8 mouse cellular contexts compared by ENCODE assay signal in genomic region chr8:4612932-4613853, GRCm38 (mm10). TPM values are rescaled to one million over a fixed set of nuclear protein-coding genes. Genes with fewer than 3 reads are reported as not detected.
DNase-seq lines count a peak whose midpoint lies in the region; ATAC-seq and TF ChIP-seq lines count a peak whose summit lies in the region.

TSS of gene Zfp958 (plus strand) at chr8:4613167.

- no peaks in the 10 kb centered on the region for H3K27me3 ChIP-seq in MEL (ENCODE audit: control insufficient read depth in 1 of 2, insufficient read depth in 2 of 2, low read length in 2 of 2)
- no peaks in the 10 kb centered on the region for H3K27me3 ChIP-seq in cerebellum, adult 2 months (ENCODE audit: control insufficient read depth, insufficient read depth, low read length)
- H3K27me3 ChIP-seq in forebrain, postnatal 0 days (ENCODE audit: insufficient read depth, low read length) = no peaks in the 10 kb centered on the region
- H3K27me3 ChIP-seq in lung, embryonic 15.5 days = no peaks in the 10 kb centered on the region

- peak within 1 kb of the TSS; percentile 93 for H3K9ac ChIP-seq in MEL (ENCODE audit: control insufficient read depth, low read depth, low read length, poor library complexity, severe bottlenecking)
- H3K9ac ChIP-seq in forebrain, postnatal 0 days = peak within 1 kb of the TSS; percentile 91
- peak within 1 kb of the TSS; percentile 82 for H3K9ac ChIP-seq in lung, embryonic 15.5 days

- WGBS in cerebellum, adult 2 months = under 1% methylated on average over 25 of the region's 25 CpGs
- 2% methylated on average over 25 of the region's 25 CpGs for WGBS in forebrain, postnatal 0 days
- whole genome bisulfite sequencing in lung, embryonic 15.5 days = 1% methylated on average over 25 of the region's 25 CpGs

- no peak for TF ChIP-seq RAD21 in MEL (IDR thresholded peaks at IDR 0.05; ENCODE audit: low read depth, low read length)

- H3K79me2 ChIP-seq in MEL (ENCODE audit: control insufficient read depth, insufficient read depth, low read length, poor library complexity) = peaks cover 34% of the 10 kb centered on the region

- H3K36me3 ChIP-seq in MEL (ENCODE audit: control insufficient read depth in 1 of 2, insufficient read depth in 2 of 2, low read length in 2 of 2) = peaks cover 2 to 12% of the 10 kb centered on the region in 2 experiments; a peak in 3 of 4 replicates
- H3K36me3 ChIP-seq in forebrain, postnatal 0 days (ENCODE audit: insufficient read depth) = no peaks in the 10 kb centered on the region
- no peaks in the 10 kb centered on the region for H3K36me3 ChIP-seq in lung, embryonic 15.5 days

- H3K27ac ChIP-seq in MEL (ENCODE audit: control insufficient read depth, low read depth, low read length) = peak within 1 kb of the TSS; percentile 81
- H3K27ac ChIP-seq in cerebellum, adult 2 months (ENCODE audit: insufficient read depth, low read length) = peak within 1 kb of the TSS; percentile 45
- peak within 1 kb of the TSS; percentile 86 for H3K27ac ChIP-seq in forebrain, postnatal 0 days (ENCODE audit: low read depth, low read length)
- peak within 1 kb of the TSS; percentile 88 for H3K27ac ChIP-seq in lung, embryonic 15.5 days

- H3K4me2 ChIP-seq in forebrain, postnatal 0 days (ENCODE audit: low read depth) = peak within 1 kb of the TSS; percentile 93
- peak within 1 kb of the TSS; percentile 81 for H3K4me2 ChIP-seq in lung, embryonic 15.5 days

- H3K9me3 ChIP-seq in MEL (replicated peaks; ENCODE audit: insufficient read depth, low read length) = no peaks in the 10 kb centered on the region
- no peaks in the 10 kb centered on the region for H3K9me3 ChIP-seq in forebrain, postnatal 0 days (ENCODE audit: low read length)
- H3K9me3 ChIP-seq in lung, embryonic 15.5 days = no peaks in the 10 kb centered on the region

- ATAC-seq in forebrain, postnatal 0 days = peak; percentile 100
- peak; percentile 99 for ATAC-seq in lung, embryonic 15.5 days (ENCODE audit: borderline replicate concordance, extremely low read depth, low FRiP score, low TSS enrichment)

- no peak for TF ChIP-seq EP300 in MEL (IDR thresholded peaks at IDR 0.05; ENCODE audit: low read depth in 1 of 2, low read length in 2 of 2)

- peak within 1 kb of the TSS; percentile 81 to 98 for H3K4me3 ChIP-seq in MEL (ENCODE audit: control insufficient read depth in 1 of 2, insufficient read depth in 1 of 2, low read depth in 2 of 2, low read length in 2 of 2)
- H3K4me3 ChIP-seq in cerebellum, adult 2 months (replicated peaks; ENCODE audit: insufficient read depth, low read depth, low read length) = peak within 1 kb of the TSS; percentile 97
- peak within 1 kb of the TSS; percentile 81 for H3K4me3 ChIP-seq in forebrain, postnatal 0 days (ENCODE audit: low read depth, low read length)
- peak within 1 kb of the TSS; percentile 79 for H3K4me3 ChIP-seq in lung, embryonic 15.5 days

- peak; percentile 98 for DNase-seq in MEL (ENCODE audit: low read depth, low spot score)
- peak; percentile 93 to 97 for DNase-seq in cerebellum, adult 2 months
- peak; percentile 97 for DNase-seq in forebrain, postnatal 0 days
- DNase-seq in heart, postnatal 4 days = peak; percentile 95
- DNase-seq in layer of hippocampus, adult 8-10 months (ENCODE audit: low spot score in 2 of 2) = peak; percentile 96 to 97
- DNase-seq in ovary, adult 18-20 months (ENCODE audit: low spot score) = peak; percentile 92
- DNase-seq in thymus, postnatal 0 days (ENCODE audit: low spot score) = peak; percentile 97

- peak; percentile 59 to 87; a peak in 3 of 4 replicates for TF ChIP-seq POLR2A in MEL (IDR thresholded peaks at IDR 0.05; ENCODE audit: control insufficient read depth in 1 of 2, insufficient read depth in 1 of 2, low read depth in 1 of 2, low read length in 2 of 2, poor library complexity in 1 of 2)
- peak; percentile 88 for TF ChIP-seq POLR2A in cerebellum, adult 2 months (IDR thresholded peaks at IDR 0.05; ENCODE audit: borderline replicate concordance, insufficient read depth, low read length)

- TF ChIP-seq CTCF in MEL (IDR thresholded peaks at IDR 0.05 in 2 of 3, conservative IDR thresholded peaks at IDR 0.05 in 1 of 3; ENCODE audit: control insufficient read depth in 1 of 3, insufficient read depth in 1 of 3, low read depth in 2 of 3, low read length in 3 of 3, poor library complexity in 1 of 3, severe bottlenecking in 1 of 3) = no peak
- TF ChIP-seq CTCF in cerebellum, adult 2 months (IDR thresholded peaks at IDR 0.05; ENCODE audit: borderline replicate concordance, insufficient read depth, low read depth, low read length) = no peak
- no peak for TF ChIP-seq CTCF in forebrain, postnatal 0 days (IDR thresholded peaks at IDR 0.05; ENCODE audit: low read depth)

- H3K4me1 ChIP-seq in MEL (ENCODE audit: control insufficient read depth in 1 of 2, insufficient read depth in 2 of 2, low read length in 2 of 2) = peaks cover 2 to 13% of the 10 kb centered on the region in 2 experiments; a peak in 3 of 4 replicates
- H3K4me1 ChIP-seq in cerebellum, adult 2 months (ENCODE audit: control insufficient read depth, insufficient read depth, low read length) = peaks cover 5% of the 10 kb centered on the region; the same call in 1 of the 2 replicates
- H3K4me1 ChIP-seq in forebrain, postnatal 0 days (ENCODE audit: insufficient read depth) = 0 out of 2 replicates have a peak, but pooled peaks cover 5% of the 10 kb centered on the region
- H3K4me1 ChIP-seq in lung, embryonic 15.5 days = peaks cover 14% of the 10 kb centered on the region

TF ChIP-seq in MEL, 35 proteins besides CTCF, POLR2A, EP300 and RAD21:
- TF ChIP-seq NELFE (IDR thresholded peaks at IDR 0.05; ENCODE audit: low read depth, low read length) (peak; percentile 80), HCFC1 (IDR thresholded peaks at IDR 0.05; ENCODE audit: low read depth, low read length) (peak; percentile 90), ELF1 (IDR thresholded peaks at IDR 0.05; ENCODE audit: low read depth, low read length) (peak; percentile 90), CHD2 (IDR thresholded peaks at IDR 0.05; ENCODE audit: low read length) (peak; percentile 76), MXI1 (IDR thresholded peaks at IDR 0.05; ENCODE audit: low read depth, low read length) (peak; percentile 65; the same call in 1 of the 2 replicates), ZMIZ1 (IDR thresholded peaks at IDR 0.05; ENCODE audit: low read depth, low read length) (peak; percentile 66; the same call in 1 of the 2 replicates), SIN3A (IDR thresholded peaks at IDR 0.05; ENCODE audit: low read length) (peak; percentile 97), TBP (IDR thresholded peaks at IDR 0.05; ENCODE audit: low read depth, low read length) (peak; percentile 87), RCOR1 (IDR thresholded peaks at IDR 0.05; ENCODE audit: low read depth, low read length) (no peak), MYC (IDR thresholded peaks at IDR 0.05; ENCODE audit: low read depth, low read length) (peak; percentile 45), TCF12 (IDR thresholded peaks at IDR 0.05; ENCODE audit: low read depth, low read length) (peak; percentile 41; the same call in 1 of the 2 replicates), POLR2AphosphoS5 (IDR thresholded peaks at IDR 0.05; ENCODE audit: borderline replicate concordance, low read depth, low read length) (no peak), E2F4 (IDR thresholded peaks at IDR 0.05; ENCODE audit: borderline replicate concordance, low read depth, low read length) (no peak), POLR2AphosphoS2 (IDR thresholded peaks at IDR 0.05; ENCODE audit: low read length) (peak; percentile 78), JUND (IDR thresholded peaks at IDR 0.05; ENCODE audit: low read depth, low read length) (no peak)

RNA-seq across cellular contexts. Expression of gene Zfp958, which starts in this region (rescaled TPM):
- total RNA-seq in MEL (2012; rRNA removed) = 9.0 and 10.7 TPM in 2 replicates
- polyA plus RNA-seq in MEL (2012; ENCODE audit: insufficient read depth in 1 of 2, insufficient read length in 2 of 2, low read depth in 1 of 2, low replicate concordance in 2 of 2, missing spikeins in 1 of 2) = 100 to 1,000 TPM in 1 of 2 experiments, 1 to 10 TPM in 1; 5.6 to 206 TPM
- 7.2 and 7.5 TPM in 2 replicates for polyA plus RNA-seq in cerebellum, adult 2 months (2012; rRNA removed)
- total RNA-seq in forebrain, postnatal 0 days (2014; rRNA removed) = 19.0 and 20.0 TPM in 2 replicates
- polyA plus RNA-seq in forebrain, postnatal 0 days (2015; fragmentation: Nextera tagmentation; extraction: Ambion mirVana) = 8.4 and 11.4 TPM in 2 replicates
- total RNA-seq in heart, postnatal 4 days (2021) = 10 to 100 TPM in 1 of 2 experiments, 1 to 10 TPM in 1; 8.9 to 10.9 TPM
- total RNA-seq in layer of hippocampus, adult 8-10 months (2022) = 10 to 100 TPM; 10.6 to 17.5 (median 14.9) TPM
- 12.7 and 14.6 TPM in 2 replicates for polyA plus RNA-seq in lung, embryonic 15.5 days (2015; fragmentation: Nextera tagmentation; extraction: Ambion mirVana)
- polyA plus RNA-seq in thymus, postnatal 0 days (2015; fragmentation: Nextera tagmentation; extraction: Ambion mirVana) = 13.7 and 14.3 TPM in 2 replicates

Comparison
In these comparisons a context has a peak if more than half of its experiments do, and no peak if none do; other contexts are left out.
1. Peak in every context shown above with its lines: DNase-seq, ATAC-seq, H3K4me3 ChIP-seq and H3K27ac ChIP-seq.